Mouse (Mus musculus) bone marrow, adult 2 months (tissue): ENCODE data around the gene Milr1.
A peak's percentile ranks its signal among the peaks of the same experiment; 100 is the strongest.

Experiments used
- CTCF ChIP-seq: fragments of 200-500 bp; IDR thresholded peaks from 2 replicates; pipeline ENCODE4 v1.5.1; 2011; ENCODE audit warnings: low read length, control low read depth; ENCODE audit not compliant: control insufficient read depth, insufficient read depth
- POLR2A ChIP-seq: fragments of 200-500 bp; IDR thresholded peaks from 2 replicates; pipeline ENCODE4 v1.6.1; 2011; ENCODE audit warnings: low read depth, mild to moderate bottlenecking, control low read depth, low read length, borderline replicate concordance; ENCODE audit not compliant: control insufficient read depth

GRCm38 (mm10) chr11:106770195-106770974 is 19.4 kb downstream of the Milr1 start:
- peak; percentile 79 for TF ChIP-seq CTCF
- no peak for TF ChIP-seq POLR2A
